Mouse (Mus musculus) splenic B cell, adult 2 months (primary cell): ENCODE measurements around the gene Cog2.

Source experiments
- DNase-seq: peaks from one replicate; pipeline ENCODE4 v3.0.0-alpha.2; 2011; ENCODE audit warnings: low read depth, low spot score
- H3K27me3 ChIP-seq: 2 replicates; pipeline ENCODE4 v1.6.1; 2012; ENCODE audit warnings: mild to moderate bottlenecking, low read length, moderate library complexity, mixed read lengths; ENCODE audit not compliant: control insufficient read depth, poor library complexity, insufficient read depth, severe bottlenecking
- H3K36me3 ChIP-seq: 2 replicates; pipeline ENCODE4 v1.6.1; 2012; ENCODE audit warnings: mild to moderate bottlenecking, low read length, moderate library complexity, mixed read lengths; ENCODE audit not compliant: control insufficient read depth, poor library complexity, insufficient read depth, severe bottlenecking

Gene Cog2

GRCm38 (mm10) chr8:124569100-124569499 lies 48.5 kb downstream of the Cog2 start:
- DNase-seq: no peak
- H3K36me3 ChIP-seq: no peaks in the 10 kb centered on the region
- H3K27me3 ChIP-seq: no peaks in the 10 kb centered on the region

GRCm38 (mm10) chr8:124569593-124569992 lies 49.0 kb downstream of the Cog2 start, which contains the start of gene Agt:
Gene Agt (minus strand): TSS chr8:124569706.
- DNase-seq: no peak
- Histone ChIP-seq H3K36me3 (no peaks in the 10 kb centered on the region), H3K27me3 (no peaks in the 10 kb centered on the region)

- no peak for DNase-seq
- Histone ChIP-seq H3K27me3 (no peaks in the 10 kb centered on the region), H3K36me3 (no peaks in the 10 kb centered on the region)
Observed at GRCm38 (mm10) chr8:124571732-124572429, 51.3 kb downstream of the Cog2 start.

GRCm38 (mm10) chr8:124572430-124572775 lies 51.8 kb downstream of the Cog2 start:
- H3K36me3 ChIP-seq: no peaks in the 10 kb centered on the region
- DNase-seq: no peak
- H3K27me3 ChIP-seq: no peaks in the 10 kb centered on the region

GRCm38 (mm10) chr8:124573552-124574340 lies 53.2 kb downstream of the Cog2 start:
- Histone ChIP-seq H3K27me3 (no peaks in the 10 kb centered on the region), H3K36me3 (no peaks in the 10 kb centered on the region)
- DNase-seq: peak; percentile 82

- DNase-seq: no peak
- H3K27me3 ChIP-seq: no peaks in the 10 kb centered on the region
Observed at GRCm38 (mm10) chr8:124575811-124576210, 55.2 kb downstream of the Cog2 start, which contains the start of gene Capn9. Gene Capn9 (plus strand): TSS chr8:124576111.

GRCm38 (mm10) chr8:124576751-124577150 lies 56.2 kb downstream of the Cog2 start:
- Histone ChIP-seq H3K36me3 (no peaks in the 10 kb centered on the region), H3K27me3 (no peaks in the 10 kb centered on the region)
- DNase-seq: no peak

More at GRCm38 (mm10) chr8:124575811-124576210, 55.2 kb downstream of the Cog2 start, which contains the start of gene Capn9:
- no peaks in the 10 kb centered on the region for H3K36me3 ChIP-seq

GRCm38 (mm10) chr8:124585718-124586425 lies 65.3 kb downstream of the Cog2 start:
- no peaks in the 10 kb centered on the region for H3K36me3 ChIP-seq
- H3K27me3 ChIP-seq: no peaks in the 10 kb centered on the region
- no peak for DNase-seq

- no peak for DNase-seq
- Histone ChIP-seq H3K36me3 (no peaks in the 10 kb centered on the region), H3K27me3 (no peaks in the 10 kb centered on the region)
Observed at GRCm38 (mm10) chr8:124586556-124586955, 66.0 kb downstream of the Cog2 start.

- no peak for DNase-seq
- H3K36me3 ChIP-seq: no peaks in the 10 kb centered on the region
- H3K27me3 ChIP-seq: no peaks in the 10 kb centered on the region
Observed at GRCm38 (mm10) chr8:124589393-124589792, 68.8 kb downstream of the Cog2 start.
